Mouse (Mus musculus): ENCODE results near the gene Srrm4. TPM values are rescaled to one million over a fixed set of nuclear protein-coding genes. Genes with fewer than 3 reads are reported as not detected.

Gene Srrm4
- total RNA-seq, 1 experiment from 2014 or later: not detected

Other genes with a start within 250 kb of the Srrm4 start
- not detected in 3 replicates for gene Hspb8, start 169.0 kb downstream of the Srrm4 start, total RNA-seq (2017)

All from monocyte, adult 5-6 weeks (primary cell).